Mouse (Mus musculus): ENCODE measurements around the gene Synpr.
A peak's percentile ranks its signal among the peaks of the same experiment; 100 is the strongest.

Synpr gene

DNA sequence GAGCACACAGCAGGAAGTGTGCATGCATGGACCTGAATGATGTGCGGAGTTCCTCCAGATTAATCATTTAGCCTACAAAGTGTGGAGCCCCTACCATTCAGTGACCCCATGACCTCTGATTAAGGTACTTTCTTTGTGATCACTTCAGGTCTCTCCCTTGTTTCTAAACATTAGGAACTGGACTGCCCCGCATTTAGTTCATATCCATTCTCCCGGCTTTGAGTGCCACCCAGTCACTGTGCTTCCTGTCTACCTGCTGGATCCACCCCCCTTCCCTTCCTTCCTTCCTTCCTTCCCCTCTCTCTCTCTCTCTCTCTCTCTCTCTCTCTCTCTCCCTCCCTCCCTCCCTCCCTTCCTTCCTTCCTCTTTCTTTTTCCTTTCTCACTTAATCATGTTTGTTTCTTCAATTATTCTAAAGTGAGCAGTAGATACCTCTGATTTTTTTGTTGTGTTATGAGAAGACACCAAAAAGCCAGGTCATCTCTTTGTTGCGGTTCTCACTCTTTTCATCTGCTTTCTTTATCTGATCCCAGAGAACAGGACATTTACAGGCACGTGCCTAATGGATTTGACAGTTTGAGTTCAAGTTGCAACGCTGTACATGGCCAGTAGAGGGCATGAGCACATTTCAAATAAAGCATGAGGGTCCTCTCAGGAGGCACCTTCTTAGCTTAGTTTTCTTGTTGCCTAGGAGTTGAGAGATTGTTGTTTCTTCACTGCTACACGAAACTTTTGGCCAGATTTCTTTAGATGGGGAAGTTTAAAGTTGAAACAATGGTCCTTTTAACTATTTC, 71.2 kb downstream of the Synpr start:
- peak; percentile 68 for DNase-seq

- no peak for DNase-seq
Measured at GRCm38 (mm10) chr14:13357101-13357667, 72.6 kb downstream of the Synpr start.

DNA sequence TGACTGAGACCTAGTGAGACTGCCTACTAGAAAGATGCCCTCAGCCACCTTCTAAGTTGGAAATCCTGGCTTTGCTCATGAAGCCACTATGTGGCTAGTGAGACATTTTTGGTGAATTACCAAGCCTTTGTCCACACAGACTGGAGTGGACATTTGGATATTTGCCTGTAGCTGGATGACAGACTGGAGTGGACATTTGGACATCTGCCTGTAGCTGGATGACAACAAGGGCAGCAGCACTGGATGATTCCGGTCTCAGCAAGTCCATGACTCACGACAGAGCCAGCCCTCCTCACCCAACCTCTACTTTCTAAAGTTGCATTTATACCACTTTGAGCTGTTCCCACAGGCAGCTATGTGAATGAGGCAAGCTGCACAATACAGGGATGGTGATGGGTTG, 73.5 kb downstream of the Synpr start:
- DNase-seq = no peak

GRCm38 (mm10) chr14:13361184-13361583, 76.6 kb downstream of the Synpr start:
- DNase-seq = no peak

GRCm38 (mm10) chr14:13361642-13362041, 77.1 kb downstream of the Synpr start:
- DNase-seq = no peak

- no peak for DNase-seq
Measured at GRCm38 (mm10) chr14:13368309-13368708, 83.7 kb downstream of the Synpr start.

- DNase-seq = no peak
Measured at GRCm38 (mm10) chr14:13389081-13389480, 104.5 kb downstream of the Synpr start.

DNA sequence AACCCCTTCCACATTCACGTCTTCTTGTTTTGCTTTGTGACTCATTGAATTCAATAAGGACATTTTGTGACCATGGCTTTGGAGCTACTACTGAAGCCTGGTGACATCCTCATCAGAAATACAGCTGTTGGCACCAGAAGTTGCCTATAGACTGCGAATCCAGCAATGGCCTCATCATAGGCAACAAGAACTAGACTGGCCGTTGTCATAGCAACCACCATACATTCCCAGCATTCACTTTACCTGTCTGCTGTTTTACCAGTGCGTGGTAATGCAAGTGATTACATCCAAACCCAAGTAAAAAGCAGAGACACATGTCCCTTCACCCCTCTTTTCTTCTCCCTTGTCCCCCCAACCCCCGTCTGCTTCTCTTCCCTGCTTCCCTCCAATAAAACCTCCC, 105.4 kb downstream of the Synpr start:
- no peak for DNase-seq

DNA sequence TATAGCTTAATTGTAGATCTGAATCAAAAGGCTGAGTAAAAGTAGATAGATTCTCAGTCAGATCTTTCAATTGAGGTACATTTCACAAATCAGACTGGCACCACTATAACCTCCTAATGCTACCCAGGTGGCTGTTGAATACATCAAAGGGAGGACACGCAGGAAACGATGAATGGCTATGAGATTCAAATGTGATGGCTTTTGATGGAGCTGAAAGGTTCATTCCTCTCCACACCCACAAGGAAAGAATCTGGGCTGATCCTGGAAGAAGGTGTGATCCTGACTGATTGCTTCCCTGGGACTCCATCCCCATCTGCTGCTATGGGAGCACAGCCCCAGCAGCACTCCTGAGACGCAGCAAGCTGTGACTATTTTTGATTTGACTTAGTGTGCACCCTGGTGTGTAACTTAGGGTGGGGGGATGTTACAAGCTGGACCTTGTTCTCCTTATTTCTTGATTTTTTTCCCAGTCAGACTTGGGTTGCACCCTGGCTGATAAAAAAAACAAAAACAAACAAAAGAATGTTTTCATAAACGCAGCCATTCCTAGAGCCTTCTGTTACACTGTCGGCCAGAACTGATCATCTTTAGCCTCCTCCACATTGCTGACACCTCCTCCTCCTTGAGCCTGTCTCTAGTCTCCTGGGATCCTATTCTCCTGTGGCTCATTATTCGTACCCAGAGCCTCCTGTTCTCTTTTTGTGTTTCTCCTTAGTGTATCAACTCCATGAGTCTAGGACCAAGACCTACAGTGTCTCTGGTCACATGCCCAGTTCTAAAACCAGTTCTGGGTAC, 114.8 kb downstream of the Synpr start:
- no peak for DNase-seq

DNA sequence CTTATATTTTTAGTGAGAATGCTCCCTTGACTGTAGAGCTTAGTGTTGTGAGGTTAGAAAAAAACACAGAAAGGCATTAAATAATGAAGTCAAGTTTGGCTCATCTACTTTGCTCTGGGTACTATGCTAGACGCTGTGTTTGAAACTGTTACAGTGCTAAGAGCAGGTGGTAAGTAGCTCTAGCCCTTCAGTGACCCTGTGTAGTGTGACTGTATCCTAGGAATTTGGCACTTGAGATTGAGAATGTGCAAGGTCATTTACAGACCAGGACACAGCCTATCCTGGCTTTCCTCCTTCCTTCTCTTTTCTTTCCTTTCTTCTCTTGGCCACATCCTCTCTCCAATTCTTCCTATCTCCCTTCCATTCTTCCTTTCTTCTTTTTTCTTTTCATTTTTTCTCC, 127.1 kb downstream of the Synpr start:
- DNase-seq = no peak

- DNase-seq = no peak
Measured at GRCm38 (mm10) chr14:13440723-13441122, 156.1 kb downstream of the Synpr start.

- no peak for DNase-seq
Measured at GRCm38 (mm10) chr14:13444908-13445307, 160.3 kb downstream of the Synpr start.

- no peak for DNase-seq
Measured at GRCm38 (mm10) chr14:13453461-13454204, 169.1 kb downstream of the Synpr start.

DNA sequence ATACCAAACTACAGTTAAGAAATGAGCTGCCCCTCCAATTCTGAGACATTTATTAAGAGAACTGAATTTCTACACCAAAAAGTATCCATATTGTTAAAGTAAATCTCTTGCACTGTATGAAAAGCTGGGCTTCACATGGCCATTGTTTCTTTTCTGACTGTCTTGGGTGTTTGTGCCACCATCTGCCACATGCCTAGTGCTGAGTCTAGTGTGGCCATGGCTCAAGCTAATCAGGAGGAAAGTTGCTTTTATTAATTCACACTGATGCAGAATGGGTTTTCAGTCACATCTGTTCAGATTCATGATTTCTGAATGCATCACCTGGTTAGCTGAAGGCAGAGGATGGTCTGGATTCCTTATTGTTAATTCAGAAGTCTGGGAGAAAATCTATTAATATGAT, 170.4 kb downstream of the Synpr start:
- DNase-seq = no peak

GRCm38 (mm10) chr14:13459333-13459732, 174.8 kb downstream of the Synpr start:
- no peak for DNase-seq

- DNase-seq = no peak
Measured at GRCm38 (mm10) chr14:13469211-13469610, 184.6 kb downstream of the Synpr start.

GRCm38 (mm10) chr14:13477821-13478220, 193.2 kb downstream of the Synpr start:
- DNase-seq = no peak

DNA sequence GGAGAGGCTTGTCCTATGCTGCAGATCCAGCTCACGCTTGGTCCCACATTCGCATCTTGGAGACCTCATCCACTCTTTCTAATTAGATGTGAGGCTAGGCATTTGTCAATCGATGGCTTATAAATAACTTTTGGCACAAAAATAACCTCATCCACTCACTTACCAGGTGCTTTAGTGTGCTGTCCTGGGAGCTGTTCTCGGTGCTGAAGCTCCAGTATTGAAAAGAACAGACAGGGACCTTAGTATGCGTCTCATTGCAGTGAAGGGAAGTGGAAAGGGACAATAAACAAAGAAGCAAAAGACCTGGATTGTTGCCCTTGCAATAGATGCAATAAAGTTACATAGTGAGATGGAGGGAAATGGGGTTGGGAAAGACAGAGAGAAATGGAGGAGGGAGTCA, 220.8 kb downstream of the Synpr start:
- DNase-seq = no peak

DNA sequence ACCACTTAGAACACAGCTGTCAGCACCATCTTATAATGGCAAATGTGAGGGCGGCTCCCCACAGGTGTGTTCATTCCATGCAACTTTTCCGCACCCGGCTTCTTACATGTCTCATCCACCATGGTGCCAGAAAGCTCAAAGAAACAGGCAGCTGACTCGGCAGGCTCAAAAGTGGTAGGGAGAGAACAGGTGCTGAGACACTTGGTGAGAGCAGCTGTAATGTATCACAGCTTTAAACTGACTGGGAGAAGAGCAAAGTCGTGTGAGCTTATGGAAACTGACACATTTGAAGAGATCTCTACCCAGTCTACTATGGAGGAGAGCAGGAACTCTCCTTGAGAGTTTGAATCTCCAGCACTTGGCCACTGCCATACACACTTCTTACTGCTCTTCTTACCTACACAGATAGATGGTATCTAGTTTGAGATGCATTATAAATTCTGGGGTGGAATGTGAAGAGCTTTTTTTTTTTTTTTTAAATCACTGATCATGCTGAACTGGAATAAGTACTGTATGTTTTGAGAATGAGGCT, 234.1 kb downstream of the Synpr start:
- DNase-seq = no peak

- DNase-seq = no peak
Measured at GRCm38 (mm10) chr14:13519239-13520011, 234.8 kb downstream of the Synpr start.

DNA sequence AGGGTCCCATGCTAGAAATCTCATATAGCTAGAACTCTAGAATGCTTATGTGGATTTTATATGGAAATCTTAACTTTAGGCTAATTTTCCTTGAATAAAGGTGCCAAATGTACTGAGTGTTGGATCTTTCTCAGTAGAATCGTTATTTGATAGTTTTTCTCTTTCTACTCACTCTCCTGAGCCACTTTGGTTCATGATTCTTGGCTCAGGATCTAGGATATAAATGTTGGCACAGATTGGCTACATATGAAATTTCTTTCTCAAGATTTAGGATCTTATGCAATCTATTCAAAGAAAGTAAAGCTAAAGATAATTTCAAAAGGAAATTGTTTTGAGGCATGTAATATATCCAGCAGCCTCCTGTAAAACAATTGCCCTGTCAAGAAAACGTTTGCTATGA, 263.2 kb downstream of the Synpr start:
- no peak for DNase-seq

- DNase-seq = no peak
Measured at GRCm38 (mm10) chr14:13551209-13551608, 266.6 kb downstream of the Synpr start.

Data from kidney, postnatal 14 days (tissue).